Mouse (Mus musculus) CH12F3 (cell line): ENCODE measurements around the gene Tsnax.

Source experiments
- in situ Hi-C: fragments of 300-500 bp; cut with MboI; formaldehyde crosslinking; loops from 2 replicates; pipeline ENCODE4 v1.14.3; 2020; ENCODE audit warnings: low sequenced_read_pairs

Tsnax gene

GRCm38 (mm10) chr8:125041496-125041895 is 28.7 kb downstream of the Tsnax start:
- in situ Hi-C loops, result no loop called here

- in situ Hi-C loops, result no loop called here
Measured at GRCm38 (mm10) chr8:125043394-125043793, 30.6 kb downstream of the Tsnax start.

- in situ Hi-C loops, result no loop called here
Measured at GRCm38 (mm10) chr8:125043935-125044334, 31.1 kb downstream of the Tsnax start.

- in situ Hi-C loops, result no loop called here
Measured at GRCm38 (mm10) chr8:125045760-125046159, 33.0 kb downstream of the Tsnax start.

- in situ Hi-C loops, result no loop called here
Measured at GRCm38 (mm10) chr8:125049051-125049750, 36.4 kb downstream of the Tsnax start.

- in situ Hi-C loops, result no loop called here
Measured at GRCm38 (mm10) chr8:125049826-125050225, 37.0 kb downstream of the Tsnax start.

- in situ Hi-C loops, result no loop called here
Measured at GRCm38 (mm10) chr8:125052026-125052425, 39.2 kb downstream of the Tsnax start.

- in situ Hi-C loops, result no loop called here
Measured at GRCm38 (mm10) chr8:125053505-125054435, 41.0 kb downstream of the Tsnax start, which contains the start of gene Disc1. Gene Disc1, plus strand, starts transcription at chr8:125054195.

GRCm38 (mm10) chr8:125054436-125054810 is 41.6 kb downstream of the Tsnax start:
- in situ Hi-C loops, result no loop called here

- in situ Hi-C loops, result no loop called here
Measured at GRCm38 (mm10) chr8:125060904-125061303, 48.1 kb downstream of the Tsnax start.

- in situ Hi-C loops, result no loop called here
Measured at GRCm38 (mm10) chr8:125065596-125065995, 52.8 kb downstream of the Tsnax start.

GRCm38 (mm10) chr8:125066913-125067595 is 54.3 kb downstream of the Tsnax start:
- in situ Hi-C loops, result no loop called here

GRCm38 (mm10) chr8:125067596-125067960 is 54.8 kb downstream of the Tsnax start:
- in situ Hi-C loops, result no loop called here

- in situ Hi-C loops, result no loop called here
Measured at GRCm38 (mm10) chr8:125068146-125068905, 55.5 kb downstream of the Tsnax start.

- in situ Hi-C loops, result no loop called here
Measured at GRCm38 (mm10) chr8:125069304-125069703, 56.5 kb downstream of the Tsnax start.

- in situ Hi-C loops, result no loop called here
Measured at GRCm38 (mm10) chr8:125069733-125070132, 56.9 kb downstream of the Tsnax start.

- in situ Hi-C loops, result no loop called here
Measured at GRCm38 (mm10) chr8:125074141-125074540, 61.3 kb downstream of the Tsnax start.

- in situ Hi-C loops, result no loop called here
Measured at GRCm38 (mm10) chr8:125074581-125074980, 61.8 kb downstream of the Tsnax start.

GRCm38 (mm10) chr8:125075389-125075788 is 62.6 kb downstream of the Tsnax start:
- in situ Hi-C loops, result no loop called here

- in situ Hi-C loops, result no loop called here
Measured at GRCm38 (mm10) chr8:125077326-125077725, 64.5 kb downstream of the Tsnax start.
